Mouse (Mus musculus): ENCODE measurements around the gene Rpl22.

Gene Rpl22

GRCm38 (mm10) chr4:152291562-152291961 lies 34.0 kb upstream of the Rpl22 start, which contains the start of gene Hes3:
Gene Hes3, minus strand, starts transcription at chr4:152291662.
- no peak for TF ChIP-seq GATA4 (IDR thresholded peaks at IDR 0.05; ENCODE audit: insufficient replicate concordance, low read length)

- TF ChIP-seq GATA4 (IDR thresholded peaks at IDR 0.05; ENCODE audit: insufficient replicate concordance, low read length) = no peak
Measured at GRCm38 (mm10) chr4:152292102-152292765, 33.3 kb upstream of the Rpl22 start.

DNA sequence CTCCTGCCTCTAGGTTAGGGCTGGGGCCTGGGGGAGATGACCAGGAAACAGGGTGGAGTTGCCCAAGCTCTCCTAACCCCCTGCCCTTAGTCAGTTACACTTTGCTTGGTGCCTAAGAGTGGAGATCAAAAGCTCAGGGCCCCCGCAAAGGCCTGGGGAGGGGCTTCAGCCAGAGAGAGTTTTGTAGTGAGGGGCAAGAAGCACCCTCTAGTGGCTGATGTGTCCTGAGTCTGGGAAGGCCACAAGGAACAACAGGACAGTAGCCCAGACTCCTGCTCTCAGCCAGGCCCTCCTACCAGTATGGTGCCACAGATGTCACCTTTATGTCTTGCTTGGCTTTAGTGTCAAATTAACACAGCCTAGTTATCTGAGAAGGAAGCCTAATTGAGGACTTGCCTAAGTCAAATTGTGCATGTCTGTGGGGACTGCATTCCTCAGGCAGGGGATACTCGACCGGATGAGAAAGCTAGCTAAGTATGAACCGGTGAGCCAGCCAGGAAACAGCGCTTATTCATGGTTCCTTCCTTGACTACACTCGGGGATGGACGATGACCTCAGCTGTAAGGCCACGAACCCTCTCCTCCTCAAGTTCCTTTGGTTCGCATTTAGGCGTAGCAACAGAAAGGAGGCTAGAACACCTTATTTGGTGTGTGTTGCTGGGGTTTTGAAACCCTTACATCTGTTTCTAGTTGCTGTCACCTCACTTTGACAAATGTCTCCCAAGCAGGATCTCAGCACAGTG lies 31.2 kb upstream of the Rpl22 start:
- TF ChIP-seq GATA4 (IDR thresholded peaks at IDR 0.05; ENCODE audit: insufficient replicate concordance, low read length) = no peak

- no peak for TF ChIP-seq GATA4 (IDR thresholded peaks at IDR 0.05; ENCODE audit: insufficient replicate concordance, low read length)
Measured at GRCm38 (mm10) chr4:152295916-152296315, 29.6 kb upstream of the Rpl22 start.

GRCm38 (mm10) chr4:152296371-152296770 lies 29.2 kb upstream of the Rpl22 start:
- no peak for TF ChIP-seq GATA4 (IDR thresholded peaks at IDR 0.05; ENCODE audit: insufficient replicate concordance, low read length)

DNA sequence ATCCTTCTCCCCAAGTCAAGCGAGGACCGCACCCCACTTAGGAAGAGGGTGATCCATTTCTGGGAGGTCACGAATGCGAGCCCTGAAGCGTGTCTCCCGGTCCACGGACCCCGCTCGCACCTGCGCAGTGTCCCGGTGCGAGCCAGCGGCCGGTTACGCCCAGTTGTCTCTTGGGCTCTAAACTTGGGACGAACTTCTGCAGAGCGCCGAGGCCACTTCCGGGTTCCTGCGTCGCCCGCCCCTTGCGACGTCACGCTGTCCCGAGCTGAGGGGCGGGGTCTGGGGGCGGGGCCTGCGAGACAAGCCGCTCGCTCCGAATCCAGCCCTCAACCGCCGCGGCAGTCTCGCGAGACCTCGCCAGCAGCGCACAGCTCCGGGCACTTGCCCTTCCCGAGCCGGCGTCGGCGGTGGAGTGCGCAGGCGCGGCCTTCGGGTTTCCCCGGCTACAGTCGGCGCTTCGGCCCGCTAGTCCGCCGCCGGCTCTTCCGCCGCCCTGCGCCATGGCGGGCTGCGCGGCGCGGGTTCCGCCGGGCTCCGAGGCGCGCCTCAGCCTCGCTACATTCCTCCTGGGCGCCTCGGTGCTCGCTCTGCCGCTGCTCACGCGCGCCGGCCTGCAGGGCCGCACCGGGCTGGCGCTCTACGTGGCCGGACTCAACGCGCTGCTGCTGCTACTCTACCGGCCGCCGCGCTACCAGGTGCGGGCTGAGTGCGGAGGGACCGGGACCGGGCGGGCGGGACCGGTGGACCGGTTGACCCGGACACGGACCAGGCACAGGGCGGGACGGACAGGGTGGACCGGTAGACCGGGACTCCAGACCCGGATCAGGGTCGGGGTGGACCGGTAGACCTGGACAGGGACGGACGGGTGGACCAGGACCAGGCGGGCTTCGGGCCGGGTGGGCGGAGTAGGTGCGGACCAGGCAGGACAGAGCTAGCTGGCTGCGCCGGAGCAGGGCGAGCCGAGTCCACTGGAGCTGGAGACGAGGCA lies 28.4 kb upstream of the Rpl22 start, which contains the start of gene Icmt:
Gene Icmt, plus strand, starts transcription at position 354 of the 988 bp plus-strand sequence.
- no peak for TF ChIP-seq GATA4 (IDR thresholded peaks at IDR 0.05; ENCODE audit: insufficient replicate concordance, low read length)

DNA sequence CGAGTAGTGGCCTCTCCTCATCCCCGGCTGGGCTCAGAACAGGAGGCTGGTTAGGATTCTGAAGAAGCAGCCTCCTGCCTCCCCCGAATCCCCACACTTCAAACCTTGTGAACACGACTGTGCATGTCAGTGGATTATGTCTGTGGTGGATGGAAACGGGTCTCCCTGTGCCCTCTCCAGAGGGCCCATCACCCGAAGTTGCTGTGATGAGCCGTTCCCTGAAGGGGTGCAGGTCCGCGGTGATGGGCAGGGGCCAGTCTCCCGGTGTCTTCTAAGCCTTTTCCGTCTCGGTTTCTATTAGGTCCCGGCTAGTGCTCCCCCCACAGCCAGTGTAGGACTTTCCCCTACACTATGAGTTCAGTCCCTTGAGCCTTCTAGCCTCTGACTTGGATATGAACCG lies 26.7 kb upstream of the Rpl22 start:
- TF ChIP-seq GATA4 (IDR thresholded peaks at IDR 0.05; ENCODE audit: insufficient replicate concordance, low read length) = no peak

DNA sequence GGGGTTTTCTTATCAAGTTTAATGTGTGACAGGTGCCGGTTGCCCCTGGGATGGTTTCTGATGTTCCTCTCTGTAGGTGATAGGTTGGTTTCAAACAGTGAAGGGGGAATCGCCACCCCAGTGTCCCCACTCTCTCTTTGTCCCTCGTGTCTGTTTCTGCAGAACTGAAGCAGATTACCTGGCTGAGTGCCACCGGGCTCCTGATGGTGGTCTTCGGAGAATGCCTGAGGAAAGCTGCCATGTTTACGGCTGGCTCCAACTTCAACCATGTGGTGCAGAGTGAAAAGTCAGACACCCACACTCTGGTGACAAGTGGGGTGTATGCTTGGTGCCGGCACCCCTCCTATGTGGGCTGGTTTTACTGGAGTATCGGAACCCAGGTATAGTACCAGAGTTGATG lies 25.2 kb upstream of the Rpl22 start:
- no peak for TF ChIP-seq GATA4 (IDR thresholded peaks at IDR 0.05; ENCODE audit: insufficient replicate concordance, low read length)

DNA sequence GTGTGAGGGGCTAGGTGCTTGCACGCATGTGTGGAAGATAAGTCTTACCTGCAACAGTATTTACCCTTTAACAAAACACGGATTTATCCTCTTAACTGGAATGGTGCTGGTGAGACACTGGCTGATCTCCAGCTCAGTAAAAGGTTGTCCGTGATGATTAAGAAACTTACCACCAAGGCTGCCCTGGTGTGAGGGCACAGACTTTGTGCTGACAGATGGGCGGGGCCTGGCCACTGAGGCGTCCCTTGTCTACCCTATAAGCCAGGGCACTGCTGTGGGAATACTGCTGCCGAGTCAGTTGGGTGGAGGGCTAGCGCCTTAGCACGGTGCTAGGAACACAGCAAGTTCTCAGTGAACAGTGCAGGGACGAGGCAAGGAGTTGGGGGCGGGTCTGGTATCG lies 23.5 kb upstream of the Rpl22 start:
- no peak for TF ChIP-seq GATA4 (IDR thresholded peaks at IDR 0.05; ENCODE audit: insufficient replicate concordance, low read length)

GRCm38 (mm10) chr4:152303172-152303571 lies 22.4 kb upstream of the Rpl22 start:
- TF ChIP-seq GATA4 (IDR thresholded peaks at IDR 0.05; ENCODE audit: insufficient replicate concordance, low read length) = no peak

GRCm38 (mm10) chr4:152304685-152305084 lies 20.9 kb upstream of the Rpl22 start:
- no peak for TF ChIP-seq GATA4 (IDR thresholded peaks at IDR 0.05; ENCODE audit: insufficient replicate concordance, low read length)

DNA sequence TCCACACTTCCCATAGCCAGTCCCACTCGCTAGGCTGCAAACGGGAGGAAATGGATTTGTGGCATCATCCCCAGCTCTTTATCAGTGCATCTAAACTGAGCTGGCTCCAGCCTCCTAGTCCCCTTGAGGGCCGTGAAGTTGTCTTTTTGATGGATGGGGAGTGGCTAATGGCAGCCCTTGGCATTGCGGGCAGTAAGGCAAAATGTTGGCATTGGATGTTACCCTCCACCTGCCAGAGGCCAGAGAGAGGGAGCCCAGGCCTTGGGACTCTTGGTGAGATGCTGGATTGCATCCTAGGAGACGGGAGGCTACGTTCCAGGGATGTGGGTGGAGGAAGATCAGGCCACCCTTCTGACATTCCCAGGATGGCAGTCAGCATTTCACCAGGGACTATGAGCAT lies 19.6 kb upstream of the Rpl22 start:
- TF ChIP-seq GATA4 (IDR thresholded peaks at IDR 0.05; ENCODE audit: insufficient replicate concordance, low read length) = no peak

DNA sequence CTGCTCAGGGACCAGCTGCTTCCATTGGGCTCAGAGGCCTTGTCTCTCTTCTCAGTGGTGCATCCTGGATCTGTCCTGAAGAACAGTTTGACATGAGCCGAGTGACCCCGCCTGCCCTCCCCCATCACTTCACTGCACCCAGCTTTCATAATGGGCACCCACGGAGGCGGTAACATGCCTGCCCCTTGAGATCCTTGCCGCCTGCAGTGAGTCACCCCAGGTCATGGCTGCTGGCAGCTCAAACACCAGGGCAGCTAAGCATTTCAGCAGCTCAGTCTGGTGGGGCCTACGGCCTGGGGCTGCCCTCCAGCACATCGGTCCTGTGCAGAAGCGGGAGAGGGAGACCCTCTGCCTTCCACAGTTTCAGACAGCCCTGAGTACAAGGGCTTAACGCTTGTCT lies 18.0 kb upstream of the Rpl22 start:
- TF ChIP-seq GATA4 (IDR thresholded peaks at IDR 0.05; ENCODE audit: insufficient replicate concordance, low read length) = no peak

DNA sequence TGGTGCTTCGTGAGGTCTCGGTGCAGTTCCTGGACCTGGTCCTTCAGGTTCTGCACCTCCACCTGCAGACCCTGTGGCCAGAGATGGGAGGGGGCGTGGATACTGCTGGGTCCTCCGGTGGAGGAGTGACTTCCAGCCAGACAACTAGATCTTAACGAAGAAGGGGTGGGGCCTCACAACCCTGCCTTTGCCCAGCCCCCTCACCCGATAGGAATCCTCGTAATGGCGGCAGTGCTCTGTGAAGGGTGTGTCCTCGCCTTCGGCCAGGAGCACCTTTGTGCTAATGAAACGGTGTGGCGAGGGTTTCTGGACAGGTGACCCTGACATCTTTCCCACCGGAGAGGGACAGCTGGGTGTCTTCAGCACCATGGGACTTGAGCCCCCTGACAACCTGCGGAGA lies 13.4 kb upstream of the Rpl22 start:
- no peak for TF ChIP-seq GATA4 (IDR thresholded peaks at IDR 0.05; ENCODE audit: insufficient replicate concordance, low read length)

GRCm38 (mm10) chr4:152313211-152313632 lies 12.3 kb upstream of the Rpl22 start:
- no peak for TF ChIP-seq GATA4 (IDR thresholded peaks at IDR 0.05; ENCODE audit: insufficient replicate concordance, low read length)

Measured in liver, adult (tissue).